ENCODE assay signal across 24 mouse cellular contexts in the genomic region with DNA sequence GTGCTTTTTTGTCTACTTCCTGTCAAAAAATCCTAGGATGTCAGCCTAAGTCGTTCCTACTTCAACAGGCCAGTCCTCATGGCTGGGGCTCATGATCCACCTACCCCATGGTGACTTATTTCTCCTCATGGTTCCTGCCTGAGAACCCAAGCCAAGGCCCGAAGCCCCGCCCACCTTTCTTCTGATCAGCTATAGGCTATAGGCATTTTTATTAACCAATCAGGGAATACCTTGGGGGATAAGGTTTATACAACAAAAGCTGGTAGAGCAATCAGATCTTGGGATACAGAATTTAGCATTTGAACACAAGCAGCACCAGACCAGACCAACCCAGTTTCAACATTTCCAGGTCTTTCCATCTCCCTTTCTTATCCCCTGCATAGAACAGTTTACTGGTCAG.
"Had no signal": no experiment of that assay in that cellular context is flagged by ENCODE, and none has a peak within 500 bp of the region (broad histone marks: within the 10 kb centered on the region; RNA-seq: fewer than 3 reads in every experiment).

No protein-coding gene starts in this region.

- H3K4me1 ChIP-seq: heart, embryonic 13.5 days; heart, embryonic 15.5 days; hindbrain, embryonic 13.5 days; hindbrain, embryonic 15.5 days; kidney, embryonic 15.5 days; limb, embryonic 13.5 days; limb, embryonic 15.5 days; liver, embryonic 12.5 days had no signal

- H3K4me3 ChIP-seq: heart, embryonic 13.5 days; heart, embryonic 15.5 days; hindbrain, embryonic 13.5 days; hindbrain, embryonic 15.5 days; kidney, embryonic 15.5 days; layer of hippocampus, adult 2 months; left cerebral cortex, adult 2 months; limb, embryonic 13.5 days; limb, embryonic 15.5 days; liver, embryonic 12.5 days had no signal

- H3K27me3 ChIP-seq: heart, embryonic 13.5 days; heart, embryonic 15.5 days; hindbrain, embryonic 13.5 days; hindbrain, embryonic 15.5 days; kidney, embryonic 15.5 days; limb, embryonic 13.5 days; limb, embryonic 15.5 days; liver, embryonic 12.5 days had no signal

- H3K36me3 ChIP-seq: heart, embryonic 13.5 days; heart, embryonic 15.5 days; hindbrain, embryonic 13.5 days; hindbrain, embryonic 15.5 days; kidney, embryonic 15.5 days; limb, embryonic 13.5 days; limb, embryonic 15.5 days; liver, embryonic 12.5 days had no signal

- DNase-seq: gastrocnemius, postnatal 14 days; gastrocnemius, postnatal 36 days; heart, adult 18-20 months; heart, postnatal 14 days; heart, postnatal 36 days; kidney, adult 11 months; kidney, adult 2 months; kidney, adult 9 months; kidney, postnatal 14 days; kidney, postnatal 36 days; left cerebral cortex, postnatal 4 days had no signal

- H3K9ac ChIP-seq: heart, embryonic 13.5 days; heart, embryonic 15.5 days; hindbrain, embryonic 13.5 days; hindbrain, embryonic 15.5 days; kidney, embryonic 15.5 days; limb, embryonic 13.5 days; limb, embryonic 15.5 days; liver, embryonic 12.5 days; liver, embryonic 14.5 days had no signal

- H3K27ac ChIP-seq: heart, embryonic 13.5 days; heart, embryonic 15.5 days; hindbrain, embryonic 13.5 days; hindbrain, embryonic 15.5 days; hindbrain, postnatal 0 days; kidney, embryonic 15.5 days; kidney, postnatal 0 days; layer of hippocampus, adult 2 months; left cerebral cortex, adult 2 months; limb, embryonic 13.5 days; limb, embryonic 15.5 days; liver, embryonic 12.5 days; liver, embryonic 14.5 days had no signal
